16 mouse cellular contexts compared by ENCODE assay signal in the genomic region with DNA sequence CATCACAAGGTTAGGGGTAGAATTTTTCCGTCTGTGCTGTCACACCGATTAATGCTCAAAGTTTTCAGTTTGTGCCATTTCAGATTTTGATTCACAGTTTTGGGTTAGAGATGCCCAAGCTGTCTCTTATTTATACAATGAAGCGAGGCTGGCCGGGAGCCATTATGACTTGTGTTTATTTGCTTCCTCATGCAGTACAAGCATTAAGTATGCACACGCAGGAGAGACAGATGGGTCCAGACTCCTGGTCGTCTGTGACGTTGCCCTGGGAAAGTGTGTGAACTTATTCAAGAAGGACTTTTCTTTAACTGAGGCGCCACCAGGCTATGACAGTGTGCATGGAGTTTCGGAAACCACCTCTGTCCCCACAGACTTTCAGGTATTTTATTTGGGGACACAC.
"Had no signal": no experiment of that assay in that cellular context is flagged by ENCODE, and none has a peak within 500 bp of the region (broad histone marks: within the 10 kb centered on the region; RNA-seq: fewer than 3 reads in every experiment).

No protein-coding gene starts in this region.

- H3K4me2 ChIP-seq: limb, embryonic 12.5 days; liver, embryonic 13.5 days; midbrain, embryonic 11.5 days; midbrain, embryonic 15.5 days; neural tube, embryonic 12.5 days had no signal

- DNase-seq: kidney, adult 18-20 months; kidney, postnatal 10 days; kidney, postnatal 4 days; liver; liver, embryonic 13.5 days; liver, postnatal 0 days; right cerebral cortex, postnatal 14 days; thymus, postnatal 4 days had no signal

- ATAC-seq: liver, postnatal 0 days; lung, postnatal 0 days; midbrain, embryonic 15.5 days had no signal

- H3K36me3 ChIP-seq: limb, embryonic 12.5 days; liver, embryonic 13.5 days; midbrain, embryonic 15.5 days; neural tube, embryonic 12.5 days had no signal

- H3K9ac ChIP-seq: limb, embryonic 12.5 days; liver, embryonic 13.5 days; liver, postnatal 0 days; midbrain, embryonic 15.5 days; neural tube, embryonic 12.5 days had no signal

- H3K27me3 ChIP-seq: limb, embryonic 12.5 days; liver, embryonic 13.5 days; megakaryocyte, embryonic 14.5 days; midbrain, embryonic 15.5 days; neural tube, embryonic 12.5 days had no signal

- H3K4me3 ChIP-seq: limb, embryonic 12.5 days; liver, embryonic 13.5 days; megakaryocyte, embryonic 14.5 days; midbrain, embryonic 15.5 days; neural tube, embryonic 12.5 days had no signal

- H3K4me1 ChIP-seq: limb, embryonic 12.5 days; liver, embryonic 13.5 days; midbrain, embryonic 15.5 days; neural tube, embryonic 12.5 days had no signal

- H3K27ac ChIP-seq: limb, embryonic 12.5 days; liver, embryonic 13.5 days; macrophage; midbrain, embryonic 15.5 days; neural tube, embryonic 12.5 days; stomach, postnatal 0 days had no signal

- H3K9me3 ChIP-seq: limb, embryonic 12.5 days; liver, embryonic 13.5 days; megakaryocyte, embryonic 14.5 days; midbrain, embryonic 15.5 days; neural tube, embryonic 12.5 days had no signal
